Mouse (Mus musculus) neural tube, embryonic 12.5 days (tissue): ENCODE results near the gene Tpm3. TPM values are rescaled to one million over a fixed set of nuclear protein-coding genes. Genes with fewer than 3 reads are reported as not detected.

ENCODE experiments used
- ATAC-seq: fragments of 200-750 bp; cut with Nextera tagmentation; 2 replicates; pipeline ENCODE4 v1.8.0; 2017; ENCODE audit warnings: low read depth, mild to moderate bottlenecking, moderate TSS enrichment, moderate library complexity; ENCODE audit not compliant: low FRiP score
- H3K27ac ChIP-seq: fragments of 300-500 bp; sonication (generic); 2 replicates; pipeline ENCODE4 v1.5.1; 2016
- H3K27me3 ChIP-seq: fragments of 300-500 bp; sonication (generic); replicated peaks from 2 replicates; pipeline ENCODE4 v1.6.1; 2016; ENCODE audit warnings: mild to moderate bottlenecking
- H3K36me3 ChIP-seq: fragments of 300-500 bp; sonication (generic); 2 replicates; pipeline ENCODE4 v1.6.1; 2016; ENCODE audit warnings: mild to moderate bottlenecking
- H3K4me1 ChIP-seq: fragments of 300-500 bp; sonication (generic); 2 replicates; pipeline ENCODE4 v1.6.1; 2016
- H3K4me2 ChIP-seq: fragments of 300-500 bp; sonication (generic); replicated peaks from 2 replicates; pipeline ENCODE4 v1.6.1; 2016; ENCODE audit warnings: mild to moderate bottlenecking
- H3K4me3 ChIP-seq: fragments of 300-500 bp; sonication (generic); 2 replicates; pipeline ENCODE4 v1.5.1; 2016
- H3K9ac ChIP-seq: fragments of 300-500 bp; sonication (generic); 2 replicates; pipeline ENCODE4 v1.6.1; 2016; ENCODE audit warnings: mild to moderate bottlenecking
- H3K9me3 ChIP-seq: fragments of 300-500 bp; sonication (generic); 2 replicates; pipeline ENCODE4 v1.6.1; 2016; ENCODE audit warnings: mild to moderate bottlenecking
- whole genome bisulfite sequencing: fragments of 180-500 bp; shearing (Covaris S2); methylation state at CpG from one replicate; pipeline ENCODE4 v1.1.7; 2016; 5-methylcytosine and 5-hydroxymethylcytosine counted together
- polyA plus RNA-seq: library from polyadenylated mRNA; unstranded; fragments of >200 nt; fragmentation: Nextera tagmentation; extraction: Ambion mirVana; gene quantifications from 2 replicates; pipeline ENCODE4 v1.2.1, GENCODE M21; 2016

Gene Tpm3
- 464 and 470 TPM in 2 replicates for polyA plus RNA-seq

DNA sequence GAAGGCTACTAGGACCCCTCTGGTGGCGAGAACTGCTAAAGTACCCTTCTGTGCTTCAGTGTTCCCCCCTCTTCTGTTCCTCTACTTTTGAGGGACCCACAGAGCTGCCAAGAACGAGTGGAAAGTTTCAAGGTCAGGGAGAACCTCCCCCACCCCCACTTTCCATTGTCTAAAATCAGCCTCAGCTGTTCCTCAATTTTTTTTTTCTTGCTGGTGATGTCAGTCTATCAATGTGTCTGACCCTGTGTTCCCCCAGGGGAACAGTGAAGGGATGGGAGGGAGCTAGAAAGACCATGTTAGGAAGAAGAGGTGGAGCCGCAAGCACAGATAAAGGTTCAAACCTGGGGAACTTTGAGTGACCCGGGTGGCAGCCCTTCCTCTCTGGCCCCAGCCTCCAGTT lies at the start of gene Tpm3:
Gene Tpm3, plus strand, starts transcription at position 356 of the 400 bp plus-strand sequence.
- Histone ChIP-seq H3K4me1 (no peaks in the 10 kb centered on the region), H3K27ac (no peak within 1 kb of the TSS), H3K9ac (no peak within 1 kb of the TSS), H3K4me3 (no peak within 1 kb of the TSS), H3K4me2 (no peak within 1 kb of the TSS), H3K9me3 (no peaks in the 10 kb centered on the region), H3K27me3 (no peaks in the 10 kb centered on the region), H3K36me3 (no peaks in the 10 kb centered on the region)
- no peak for ATAC-seq
- WGBS = 67% methylated on average over 4 of the region's 4 CpGs

DNA sequence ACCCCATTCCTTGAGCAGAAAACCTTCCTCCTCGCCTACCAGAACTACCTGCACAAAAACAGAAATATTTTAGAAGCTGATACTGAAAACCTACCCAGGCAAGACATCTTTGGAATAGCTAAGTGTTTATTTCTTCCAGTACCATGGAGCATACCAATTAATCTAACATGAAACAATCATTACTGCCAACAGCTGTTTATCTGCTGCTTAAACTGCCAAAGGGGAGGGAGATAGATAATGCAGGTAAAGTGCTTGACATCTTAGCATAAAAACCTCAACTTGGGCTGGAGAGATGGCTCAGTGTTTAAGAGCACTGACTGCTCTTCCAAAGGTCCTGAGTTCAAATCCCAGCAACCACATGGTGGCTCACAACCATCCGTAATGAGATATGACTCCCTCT lies 37.8 kb upstream of the Tpm3 start:
- Histone ChIP-seq H3K4me1 (no peaks in the 10 kb centered on the region), H3K27me3 (no peaks in the 10 kb centered on the region), H3K4me3 (no peak overlapping the region), H3K27ac (no peak overlapping the region), H3K4me2 (no peak overlapping the region), H3K9me3 (no peaks in the 10 kb centered on the region), H3K9ac (no peak overlapping the region), H3K36me3 (peaks cover 78% of the 10 kb centered on the region)
- ATAC-seq = no peak
- WGBS = 93% methylated on average over 2 of the region's 2 CpGs

DNA sequence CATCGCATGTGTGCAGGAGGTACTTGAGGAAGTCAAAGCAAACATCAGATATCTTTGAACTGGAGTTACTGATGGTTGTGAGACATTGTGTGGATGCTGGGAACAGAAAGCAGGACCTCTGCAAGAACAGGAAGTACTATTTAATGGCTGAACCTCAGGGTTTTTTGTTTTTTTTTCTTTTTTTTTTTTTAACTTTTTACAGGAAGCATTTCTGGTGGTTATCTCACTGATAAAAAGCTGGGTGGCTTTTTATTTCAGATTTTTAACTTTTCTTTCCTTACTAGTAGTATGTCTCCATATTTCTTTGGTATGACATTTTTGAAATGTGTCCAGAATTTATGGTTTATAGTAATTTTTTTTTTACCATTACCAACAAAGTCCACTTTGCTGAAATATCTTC lies 36.2 kb upstream of the Tpm3 start:
- Histone ChIP-seq H3K4me3 (no peak overlapping the region), H3K27me3 (no peaks in the 10 kb centered on the region), H3K9me3 (no peaks in the 10 kb centered on the region), H3K9ac (no peak overlapping the region), H3K4me1 (no peaks in the 10 kb centered on the region), H3K27ac (no peak overlapping the region), H3K4me2 (no peak overlapping the region), H3K36me3 (peaks cover 77% of the 10 kb centered on the region)
- WGBS = 98% methylated on average over 1 of the region's 1 CpGs
- ATAC-seq = no peak

DNA sequence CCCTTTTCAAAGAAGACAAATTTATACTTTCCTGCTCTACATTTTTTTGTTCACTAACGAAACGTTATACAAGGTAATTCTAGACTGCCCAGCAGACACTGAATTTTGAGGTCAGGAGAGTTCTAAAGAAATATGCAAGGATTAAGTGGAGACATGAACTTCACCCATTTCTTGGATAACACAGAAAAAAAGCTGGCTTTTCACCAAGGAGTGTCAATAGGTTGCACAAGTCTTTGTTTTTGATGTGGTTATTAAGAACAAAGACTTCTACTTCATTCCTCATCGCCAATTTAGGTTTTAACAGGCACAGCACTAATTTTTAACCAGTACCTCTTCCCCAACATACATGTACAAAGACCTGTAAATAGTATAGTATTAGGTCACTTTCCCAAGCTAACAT lies 22.8 kb upstream of the Tpm3 start:
- Histone ChIP-seq H3K4me1 (peaks cover 18% of the 10 kb centered on the region), H3K4me3 (no peak overlapping the region), H3K27ac (no peak overlapping the region), H3K9ac (no peak overlapping the region), H3K27me3 (no peaks in the 10 kb centered on the region), H3K36me3 (peaks cover 27% of the 10 kb centered on the region), H3K9me3 (no peaks in the 10 kb centered on the region), H3K4me2 (no peak overlapping the region)
- no peak for ATAC-seq
- WGBS = 81% methylated on average over 3 of the region's 3 CpGs

DNA sequence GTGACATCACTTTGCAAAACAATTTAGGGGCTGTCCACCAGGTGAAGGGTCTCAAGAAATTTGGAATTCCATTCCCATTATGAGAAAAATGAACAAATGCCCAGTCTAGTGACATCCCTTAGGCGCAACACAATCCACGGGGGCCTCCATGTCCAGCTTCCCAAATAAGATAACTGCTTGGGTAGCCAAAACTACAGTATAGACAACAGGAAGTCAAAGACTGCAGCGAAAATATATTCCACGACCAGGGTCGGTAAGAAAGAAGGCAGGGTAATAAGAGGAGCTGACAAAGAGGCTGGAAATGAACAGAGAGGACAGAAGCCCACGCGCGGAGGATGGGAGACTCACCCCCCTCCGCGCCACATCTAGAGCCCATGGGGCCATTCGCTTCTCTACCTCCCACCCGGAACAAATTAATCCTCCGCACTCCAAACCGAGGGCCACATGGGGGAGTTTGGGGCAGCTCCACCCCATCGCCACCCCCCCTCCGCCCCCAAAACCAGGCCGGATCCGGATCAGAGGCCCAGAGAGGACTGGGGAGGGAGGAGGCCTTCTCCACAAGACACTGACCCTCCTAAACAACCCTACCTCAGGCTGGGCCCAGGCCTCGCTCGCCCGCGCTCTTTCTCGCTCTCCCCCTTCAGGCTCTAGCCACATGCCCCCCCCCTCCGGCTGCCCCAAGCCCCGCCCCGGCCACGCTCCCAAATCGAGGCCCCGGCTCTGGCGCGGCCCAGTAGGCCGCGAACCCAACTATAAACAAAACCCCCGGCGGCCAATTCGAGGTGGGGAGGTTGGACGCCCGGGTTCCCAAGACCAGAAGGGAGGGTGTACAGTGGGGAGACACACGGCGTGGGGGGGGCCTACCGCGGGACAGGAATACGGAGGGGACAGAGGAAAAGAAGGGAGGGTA lies 20.8 kb upstream of the Tpm3 start, which contains the start of gene 4933434E20Rik:
Gene 4933434E20Rik, plus strand, starts transcription at position 196 of the 910 bp plus-strand sequence.
- Histone ChIP-seq H3K27ac (peak within 1 kb of the TSS; percentile 87), H3K9ac (peak within 1 kb of the TSS; percentile 97), H3K4me1 (peaks cover 18% of the 10 kb centered on the region), H3K9me3 (no peaks in the 10 kb centered on the region), H3K36me3 (peaks cover 26% of the 10 kb centered on the region), H3K27me3 (no peaks in the 10 kb centered on the region), H3K4me3 (peak within 1 kb of the TSS; percentile 88), H3K4me2 (peak within 1 kb of the TSS; percentile 65)
- ATAC-seq = peak; percentile 80
- WGBS = under 1% methylated on average over 43 of the region's 43 CpGs

DNA sequence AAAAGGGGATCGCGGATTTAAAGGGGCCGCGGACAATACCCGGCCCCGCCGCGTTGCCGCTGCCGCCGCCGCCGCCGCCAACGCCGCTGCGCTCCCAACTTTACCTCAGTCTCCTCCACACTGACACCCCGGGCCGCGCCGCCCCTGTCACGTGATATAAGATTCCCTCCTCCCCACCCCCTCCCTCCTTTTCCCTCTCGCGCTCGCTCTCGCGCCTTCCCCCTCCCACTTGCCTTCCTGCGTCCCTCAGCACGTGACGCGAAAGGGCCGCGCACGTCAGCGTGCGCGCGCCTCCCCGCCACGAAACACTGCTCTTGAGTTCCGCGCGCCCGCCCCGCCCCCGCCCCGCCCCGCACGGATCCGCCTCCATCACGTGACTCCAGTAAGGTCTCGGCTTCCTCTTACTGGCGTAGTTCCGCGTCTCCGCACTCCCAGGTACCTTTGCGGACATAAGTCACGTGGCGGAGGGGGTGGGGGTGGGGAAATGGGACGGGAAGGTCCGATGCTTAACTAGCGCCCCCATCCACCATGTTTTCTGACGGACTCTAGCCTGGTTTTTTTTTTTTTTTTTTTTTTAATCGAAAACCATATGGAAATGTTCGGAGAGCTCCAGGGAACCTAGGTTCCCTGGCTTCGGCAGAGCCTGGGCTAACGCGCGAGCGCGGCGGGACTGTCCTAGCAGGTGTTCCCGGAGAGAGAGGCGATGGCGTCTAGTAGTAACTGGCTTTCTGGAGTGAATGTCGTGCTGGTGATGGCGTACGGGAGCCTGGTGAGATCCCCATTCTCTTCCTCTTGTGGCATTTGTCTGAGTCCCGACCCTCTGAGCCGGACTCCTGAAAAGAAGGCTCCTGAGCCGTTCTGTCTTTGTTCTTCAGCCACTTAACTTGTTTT lies 19.9 kb upstream of the Tpm3 start, which contains the start of gene Ubap2l:
Gene Ubap2l, minus strand, starts transcription at position 278 of the 891 bp plus-strand sequence.
- Histone ChIP-seq H3K4me2 (peak within 1 kb of the TSS; percentile 66), H3K27me3 (no peaks in the 10 kb centered on the region), H3K4me1 (peaks cover 18% of the 10 kb centered on the region), H3K9ac (peak within 1 kb of the TSS; percentile 97), H3K9me3 (no peaks in the 10 kb centered on the region), H3K4me3 (peak within 1 kb of the TSS; percentile 88), H3K27ac (peak within 1 kb of the TSS; percentile 87), H3K36me3 (peaks cover 28% of the 10 kb centered on the region)
- WGBS = under 1% methylated on average over 71 of the region's 81 CpGs
- ATAC-seq = peak; percentile 94

DNA sequence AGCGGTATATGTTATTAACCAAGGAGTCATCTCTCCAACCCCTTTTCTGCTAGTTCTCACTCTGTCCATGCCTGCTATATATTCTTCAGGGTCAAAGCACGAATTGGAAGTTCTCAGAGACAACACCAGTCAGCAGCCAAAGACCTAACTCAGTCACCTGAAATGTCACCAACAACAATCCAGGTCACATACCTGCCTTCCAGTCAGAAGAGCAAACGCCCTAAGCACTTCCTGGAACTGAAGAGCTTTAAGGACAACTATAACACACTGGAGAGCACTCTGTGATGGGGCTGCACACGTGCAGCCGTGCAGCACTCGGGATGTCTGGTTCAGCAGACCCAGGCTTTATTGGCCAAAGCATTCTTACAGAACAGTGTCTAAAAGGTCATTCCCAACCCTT lies 10.9 kb upstream of the Tpm3 start:
- Histone ChIP-seq H3K9me3 (no peaks in the 10 kb centered on the region), H3K27me3 (no peaks in the 10 kb centered on the region), H3K4me1 (no peaks in the 10 kb centered on the region), H3K4me3 (no peak overlapping the region), H3K9ac (no peak overlapping the region), H3K36me3 (peaks cover 56% of the 10 kb centered on the region), H3K4me2 (no peak overlapping the region), H3K27ac (no peak overlapping the region)
- ATAC-seq = no peak
- WGBS = 92% methylated on average over 6 of the region's 6 CpGs

DNA sequence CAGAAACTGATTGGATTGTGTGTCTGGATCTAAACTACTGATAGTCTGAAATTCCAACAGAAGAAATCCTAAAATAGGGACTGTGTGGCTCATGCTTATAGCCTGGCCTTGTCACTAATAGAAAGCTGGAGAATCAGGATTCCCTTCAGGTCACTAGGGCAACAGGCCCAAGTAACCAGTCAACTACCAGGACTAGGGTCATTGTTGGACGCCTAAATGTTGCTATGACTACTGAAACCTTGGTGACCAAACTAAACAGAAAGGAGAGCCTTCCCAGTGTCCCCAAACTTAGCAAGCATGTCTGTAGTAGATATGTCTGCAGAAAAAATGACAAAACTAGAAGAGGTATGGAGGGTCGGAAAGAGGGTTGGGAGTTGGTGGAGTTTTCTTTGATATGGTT lies 9.9 kb upstream of the Tpm3 start:
- 65% methylated on average over 2 of the region's 2 CpGs for WGBS
- no peak overlapping the region for H3K27ac ChIP-seq
- H3K4me3 ChIP-seq = no peak overlapping the region
- H3K9ac ChIP-seq = no peak overlapping the region
- no peaks in the 10 kb centered on the region for H3K4me1 ChIP-seq
- H3K27me3 ChIP-seq = no peaks in the 10 kb centered on the region
- ATAC-seq = no peak
- no peaks in the 10 kb centered on the region for H3K9me3 ChIP-seq
- H3K4me2 ChIP-seq = no peak overlapping the region
- H3K36me3 ChIP-seq = peaks cover 46% of the 10 kb centered on the region

DNA sequence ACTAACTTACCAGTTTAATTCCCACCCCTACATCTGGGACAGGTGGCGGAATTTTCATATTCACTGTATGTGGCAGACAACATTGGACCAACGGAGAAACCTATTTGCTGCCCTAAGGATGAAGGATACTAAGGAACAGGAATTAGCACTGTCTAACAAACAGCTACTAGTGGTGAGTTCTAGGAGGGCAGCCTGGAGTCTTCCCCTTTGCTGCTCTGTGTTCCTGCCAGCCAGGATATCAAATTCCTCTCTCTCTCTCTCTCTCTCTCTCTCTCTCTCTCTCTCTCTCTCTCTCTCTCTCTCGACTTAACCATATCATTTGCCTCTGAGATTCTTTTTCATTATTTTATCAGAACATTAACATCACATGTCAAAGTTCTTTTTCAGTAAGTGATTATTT lies 8.1 kb upstream of the Tpm3 start:
- Histone ChIP-seq H3K4me1 (no peaks in the 10 kb centered on the region), H3K9ac (no peak overlapping the region), H3K4me3 (no peak overlapping the region), H3K36me3 (peaks cover 39% of the 10 kb centered on the region), H3K4me2 (no peak overlapping the region), H3K27me3 (no peaks in the 10 kb centered on the region), H3K9me3 (no peaks in the 10 kb centered on the region), H3K27ac (no peak overlapping the region)
- ATAC-seq = no peak
- 90% methylated on average over 3 of the region's 3 CpGs for WGBS

DNA sequence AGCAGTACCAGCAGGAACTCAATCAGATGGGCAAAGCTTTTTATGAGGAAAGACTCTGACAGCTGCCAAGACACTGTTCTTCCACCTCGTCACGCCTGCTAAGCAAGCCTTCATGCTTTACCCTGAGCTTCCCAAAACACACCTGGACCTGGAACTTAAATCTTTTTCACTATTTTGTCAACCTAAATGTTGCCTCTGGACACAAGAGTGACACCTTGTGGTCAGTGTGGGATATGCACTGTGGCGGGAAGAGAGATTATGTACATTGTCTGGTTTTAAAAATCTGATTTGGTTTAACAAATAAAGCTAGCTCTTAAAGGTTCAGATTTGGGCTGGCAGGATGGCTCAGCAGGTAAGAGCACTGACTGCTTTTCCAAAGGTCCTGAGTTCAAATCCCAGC lies 6.9 kb upstream of the Tpm3 start:
- WGBS = 61% methylated on average over 3 of the region's 3 CpGs
- peaks cover 35% of the 10 kb centered on the region for H3K36me3 ChIP-seq

DNA sequence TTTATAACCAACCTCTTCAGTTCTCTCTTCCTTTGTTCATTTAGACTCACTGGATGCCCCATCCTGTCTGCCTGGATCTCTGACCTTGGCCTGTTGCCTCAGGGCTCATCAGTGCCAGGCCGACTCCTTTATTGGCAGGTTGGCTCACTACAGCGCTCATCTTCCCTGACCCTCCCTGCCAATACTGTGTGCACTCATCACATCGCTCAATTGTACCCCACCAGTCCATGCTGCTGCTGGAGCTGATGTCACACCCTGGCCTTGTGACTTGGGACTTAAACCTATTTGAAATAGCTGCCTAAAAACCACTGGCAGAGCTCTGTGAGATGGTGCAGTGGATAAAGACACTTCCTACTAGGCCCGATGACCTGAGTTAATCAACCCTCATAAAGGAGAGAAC lies 4.6 kb upstream of the Tpm3 start:
- no peak overlapping the region for H3K4me2 ChIP-seq
- H3K4me3 ChIP-seq = no peak overlapping the region
- ATAC-seq = no peak

More for the DNA sequence above, 6.9 kb upstream of the Tpm3 start:
- ATAC-seq = no peak
- no peak overlapping the region for H3K4me3 ChIP-seq
- no peak overlapping the region for H3K9ac ChIP-seq
- H3K27me3 ChIP-seq = no peaks in the 10 kb centered on the region
- no peaks in the 10 kb centered on the region for H3K4me1 ChIP-seq
- H3K4me2 ChIP-seq = no peak overlapping the region
- no peak overlapping the region for H3K27ac ChIP-seq
- no peaks in the 10 kb centered on the region for H3K9me3 ChIP-seq

DNA sequence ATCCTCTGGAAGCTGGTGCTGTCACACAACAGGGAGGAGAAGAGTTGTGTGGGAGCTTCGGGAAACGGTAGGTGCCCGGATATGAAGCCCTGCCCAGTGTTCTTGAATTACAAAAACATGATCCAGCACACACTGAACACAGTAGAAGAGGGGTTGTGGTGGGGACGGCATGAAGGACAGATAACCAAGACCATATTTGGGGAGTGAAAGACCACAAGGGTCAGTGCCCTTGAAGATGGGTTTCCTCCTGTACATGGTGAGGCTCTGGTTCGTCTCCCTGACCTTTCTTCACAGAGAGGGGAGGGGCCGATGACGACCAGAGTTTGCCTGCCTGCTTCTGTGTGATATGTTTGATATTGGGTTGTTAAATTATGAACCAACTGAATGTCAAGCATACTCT lies 2.8 kb upstream of the Tpm3 start:
- Histone ChIP-seq H3K27me3 (no peaks in the 10 kb centered on the region), H3K4me1 (no peaks in the 10 kb centered on the region), H3K4me3 (no peak overlapping the region), H3K27ac (no peak overlapping the region), H3K9ac (no peak overlapping the region), H3K4me2 (no peak overlapping the region), H3K36me3 (peaks cover 4% of the 10 kb centered on the region), H3K9me3 (no peaks in the 10 kb centered on the region)
- WGBS = 77% methylated on average over 7 of the region's 7 CpGs
- no peak for ATAC-seq

More for the DNA sequence above, 4.6 kb upstream of the Tpm3 start:
- H3K27me3 ChIP-seq = no peaks in the 10 kb centered on the region
- H3K4me1 ChIP-seq = no peaks in the 10 kb centered on the region
- H3K36me3 ChIP-seq = peaks cover 14% of the 10 kb centered on the region
- no peak overlapping the region for H3K9ac ChIP-seq
- WGBS = 86% methylated on average over 4 of the region's 4 CpGs
- H3K27ac ChIP-seq = no peak overlapping the region
- no peaks in the 10 kb centered on the region for H3K9me3 ChIP-seq
